Mouse (Mus musculus) mouse trophoblast stem cell (cell line): ENCODE results near the gene Tet3.

Source experiments
- in situ Hi-C, 2 experiments: fragments of 300-500 bp; cut with MseI, MboI; formaldehyde crosslinking; loops; 2 replicates in 1 of 2; 3 replicates in 1 of 2; pipeline ENCODE4 v1.15.1; 2025

Tet3 gene

GRCm38 (mm10) chr6:83439781-83440180, 19.1 kb downstream of the Tet3 start:
- in situ Hi-C loops, result no loop called here

- in situ Hi-C loops, result no loop called here
Observed at GRCm38 (mm10) chr6:83439119-83439767, 19.6 kb downstream of the Tet3 start.

- in situ Hi-C loops, result no loop called here
Observed at GRCm38 (mm10) chr6:83438584-83438983, 20.3 kb downstream of the Tet3 start.

- in situ Hi-C loops, result no loop called here
Observed at GRCm38 (mm10) chr6:83437802-83438201, 21.1 kb downstream of the Tet3 start.

- in situ Hi-C loops, result no loop called here
Observed at GRCm38 (mm10) chr6:83437225-83437624, 21.7 kb downstream of the Tet3 start.

GRCm38 (mm10) chr6:83436547-83436946, 22.3 kb downstream of the Tet3 start:
- in situ Hi-C loops, result no loop called here

- in situ Hi-C loops, result no loop called here
Observed at GRCm38 (mm10) chr6:83435174-83435573, 23.7 kb downstream of the Tet3 start.

GRCm38 (mm10) chr6:83433546-83433945, 25.3 kb downstream of the Tet3 start:
- in situ Hi-C loops, result no loop called here

- in situ Hi-C loops, result no loop called here
Observed at GRCm38 (mm10) chr6:83432966-83433365, 25.9 kb downstream of the Tet3 start.

- in situ Hi-C loops, result no loop called here
Observed at GRCm38 (mm10) chr6:83427968-83428731, 30.7 kb downstream of the Tet3 start.

GRCm38 (mm10) chr6:83427512-83427911, 31.4 kb downstream of the Tet3 start:
- in situ Hi-C loops, result no loop called here

GRCm38 (mm10) chr6:83426576-83426975, 32.3 kb downstream of the Tet3 start:
- in situ Hi-C loops, result no loop called here

GRCm38 (mm10) chr6:83424053-83424404, 34.9 kb downstream of the Tet3 start:
- in situ Hi-C loops, result no loop called here

- in situ Hi-C loops, result no loop called here
Observed at GRCm38 (mm10) chr6:83423400-83424052, 35.4 kb downstream of the Tet3 start.

- in situ Hi-C loops, result no loop called here
Observed at GRCm38 (mm10) chr6:83421866-83422649, 36.8 kb downstream of the Tet3 start.

GRCm38 (mm10) chr6:83419516-83419915, 39.4 kb downstream of the Tet3 start:
- in situ Hi-C loops, result no loop called here

GRCm38 (mm10) chr6:83417531-83417930, 41.4 kb downstream of the Tet3 start:
- in situ Hi-C loops, result no loop called here

GRCm38 (mm10) chr6:83417104-83417502, 41.8 kb downstream of the Tet3 start:
- in situ Hi-C loops, result no loop called here

GRCm38 (mm10) chr6:83416261-83417103, 42.4 kb downstream of the Tet3 start:
- in situ Hi-C loops, result no loop called here

- in situ Hi-C loops, result no loop called here
Observed at GRCm38 (mm10) chr6:83415356-83415940, 43.4 kb downstream of the Tet3 start.
